Mouse (Mus musculus): ENCODE results near the gene Gm13693.
"Not testable (repeated sequence)": the region's sequence is repeated elsewhere in the genome, so short reads cannot be mapped to it uniquely, and the experiment has no call there.

Gm13693 gene

GRCm38 (mm10) chr2:83961203-83961602, at the start of gene Gm13693:
TSS of gene Gm13693 (plus strand) at chr2:83961503.
- not testable (repeated sequence) for DNase-seq (ENCODE audit: low read depth, low spot score)

DNA sequence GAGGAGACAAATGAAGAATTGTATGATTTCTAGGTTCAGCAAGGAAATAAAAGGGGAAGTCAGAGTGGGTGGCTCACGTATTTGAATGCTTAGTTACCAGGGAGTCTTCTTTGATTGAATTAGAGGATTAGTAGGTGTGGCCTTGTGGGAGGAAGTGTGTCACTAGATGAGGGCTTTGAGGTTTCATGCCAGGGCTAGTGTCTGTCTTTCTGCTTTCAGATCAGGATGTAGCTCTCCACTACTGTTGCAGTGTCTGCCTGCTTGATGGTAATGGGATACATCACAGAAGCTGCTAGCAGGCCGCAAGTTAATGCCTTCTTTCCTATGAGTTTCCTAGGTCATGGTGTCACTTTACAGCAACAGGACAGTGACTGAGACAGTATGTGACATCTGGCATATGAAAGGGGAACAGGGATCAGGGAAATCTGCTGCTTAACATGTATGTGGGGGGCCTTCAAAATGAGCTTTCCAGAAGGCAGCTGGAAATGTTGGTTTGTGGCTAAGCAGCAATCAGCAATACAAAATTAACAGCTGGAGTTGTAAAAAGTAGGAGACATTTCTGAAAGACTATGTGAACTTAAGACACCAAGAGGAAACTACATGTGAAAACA, 31.7 kb upstream of the Gm13693 start:
- no peak for DNase-seq (ENCODE audit: low read depth, low spot score)

- peak; percentile 24 for DNase-seq (ENCODE audit: low read depth, low spot score)
These were observed 20.4 kb upstream of the Gm13693 start, which contains the start of gene Zswim2 for GRCm38 (mm10) chr2:83940931-83941361. TSS of gene Zswim2 (minus strand) at chr2:83941228.

DNA sequence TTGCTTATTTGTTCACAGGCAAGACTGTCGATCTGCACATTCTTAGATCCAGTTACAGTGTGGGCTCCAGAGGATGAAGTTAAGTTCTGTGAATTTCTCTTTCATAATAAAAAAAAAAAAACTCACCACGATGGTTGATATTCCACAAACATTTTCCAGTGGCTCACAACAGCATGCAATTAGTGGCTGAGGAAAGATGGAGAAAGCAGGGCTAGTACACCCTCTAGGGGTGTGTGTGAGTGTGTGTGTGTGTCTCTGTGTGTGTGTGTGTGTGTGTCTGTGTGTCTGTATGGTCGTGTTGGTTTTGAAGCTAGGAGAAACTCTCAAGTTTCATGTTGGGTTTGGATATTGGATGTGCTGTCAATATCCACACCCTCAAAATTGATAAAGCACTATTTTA, 19.9 kb upstream of the Gm13693 start:
- no peak for DNase-seq (ENCODE audit: low read depth, low spot score)

- DNase-seq (ENCODE audit: low read depth, low spot score) = no peak
These were observed 19.5 kb upstream of the Gm13693 start for GRCm38 (mm10) chr2:83941792-83942191.

DNA sequence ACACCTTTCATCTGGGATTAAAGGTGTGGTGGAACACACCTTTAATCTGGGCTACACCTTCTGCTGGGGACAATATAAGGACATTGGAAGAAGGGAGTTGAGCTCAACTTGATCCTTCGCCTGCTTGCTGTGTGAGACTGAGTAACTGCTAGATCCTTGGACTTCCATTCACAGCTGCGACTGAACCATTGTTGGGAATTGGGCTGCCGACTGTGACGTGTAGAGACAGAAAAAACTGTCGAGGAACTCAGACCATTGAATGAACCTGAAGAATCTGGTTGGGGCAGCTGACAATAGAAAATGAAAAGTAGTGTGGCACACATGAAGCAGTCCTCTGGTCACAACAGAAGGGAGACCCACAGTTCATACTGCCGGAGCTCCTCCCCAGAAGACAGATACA, 5.9 kb upstream of the Gm13693 start, which contains the start of gene Gm13698:
TSS of gene Gm13698 (plus strand) at position 301 of the 400 bp plus-strand sequence.
- DNase-seq (ENCODE audit: low read depth, low spot score) = not testable (repeated sequence)

GRCm38 (mm10) chr2:83967013-83967412, 5.7 kb downstream of the Gm13693 start, which contains the start of gene Gm13695:
TSS of gene Gm13695 (plus strand) at chr2:83967313.
- not testable (repeated sequence) for DNase-seq (ENCODE audit: low read depth, low spot score)

- not testable (repeated sequence) for DNase-seq (ENCODE audit: low read depth, low spot score)
These were observed 11.5 kb downstream of the Gm13693 start, which contains the start of gene Gm13696 for GRCm38 (mm10) chr2:83972823-83973222. TSS of gene Gm13696 (plus strand) at chr2:83973123.

DNA sequence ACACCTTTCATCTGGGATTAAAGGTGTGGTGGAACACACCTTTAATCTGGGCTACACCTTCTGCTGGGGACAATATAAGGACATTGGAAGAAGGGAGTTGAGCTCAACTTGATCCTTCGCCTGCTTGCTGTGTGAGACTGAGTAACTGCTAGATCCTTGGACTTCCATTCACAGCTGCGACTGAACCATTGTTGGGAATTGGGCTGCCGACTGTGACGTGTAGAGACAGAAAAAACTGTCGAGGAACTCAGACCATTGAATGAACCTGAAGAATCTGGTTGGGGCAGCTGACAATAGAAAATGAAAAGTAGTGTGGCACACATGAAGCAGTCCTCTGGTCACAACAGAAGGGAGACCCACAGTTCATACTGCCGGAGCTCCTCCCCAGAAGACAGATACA, 17.3 kb downstream of the Gm13693 start, which contains the start of gene Gm13694:
TSS of gene Gm13694 (plus strand) at position 301 of the 400 bp plus-strand sequence.
- DNase-seq (ENCODE audit: low read depth, low spot score) = not testable (repeated sequence)

DNA sequence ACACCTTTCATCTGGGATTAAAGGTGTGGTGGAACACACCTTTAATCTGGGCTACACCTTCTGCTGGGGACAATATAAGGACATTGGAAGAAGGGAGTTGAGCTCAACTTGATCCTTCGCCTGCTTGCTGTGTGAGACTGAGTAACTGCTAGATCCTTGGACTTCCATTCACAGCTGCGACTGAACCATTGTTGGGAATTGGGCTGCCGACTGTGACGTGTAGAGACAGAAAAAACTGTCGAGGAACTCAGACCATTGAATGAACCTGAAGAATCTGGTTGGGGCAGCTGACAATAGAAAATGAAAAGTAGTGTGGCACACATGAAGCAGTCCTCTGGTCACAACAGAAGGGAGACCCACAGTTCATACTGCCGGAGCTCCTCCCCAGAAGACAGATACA, 23.1 kb downstream of the Gm13693 start, which contains the start of gene Gm13697:
TSS of gene Gm13697 (plus strand) at position 301 of the 400 bp plus-strand sequence.
- DNase-seq (ENCODE audit: low read depth, low spot score) = not testable (repeated sequence)

DNA sequence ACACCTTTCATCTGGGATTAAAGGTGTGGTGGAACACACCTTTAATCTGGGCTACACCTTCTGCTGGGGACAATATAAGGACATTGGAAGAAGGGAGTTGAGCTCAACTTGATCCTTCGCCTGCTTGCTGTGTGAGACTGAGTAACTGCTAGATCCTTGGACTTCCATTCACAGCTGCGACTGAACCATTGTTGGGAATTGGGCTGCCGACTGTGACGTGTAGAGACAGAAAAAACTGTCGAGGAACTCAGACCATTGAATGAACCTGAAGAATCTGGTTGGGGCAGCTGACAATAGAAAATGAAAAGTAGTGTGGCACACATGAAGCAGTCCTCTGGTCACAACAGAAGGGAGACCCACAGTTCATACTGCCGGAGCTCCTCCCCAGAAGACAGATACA, 28.9 kb downstream of the Gm13693 start, which contains the start of gene Gm13691:
TSS of gene Gm13691 (plus strand) at position 301 of the 400 bp plus-strand sequence.
- not testable (repeated sequence) for DNase-seq (ENCODE audit: low read depth, low spot score)

GRCm38 (mm10) chr2:83993639-83994255, 32.4 kb downstream of the Gm13693 start:
- not testable (repeated sequence) for DNase-seq (ENCODE audit: low read depth, low spot score)

- DNase-seq (ENCODE audit: low read depth, low spot score) = not testable (repeated sequence)
These were observed 33.2 kb downstream of the Gm13693 start for GRCm38 (mm10) chr2:83994526-83994925.

- DNase-seq (ENCODE audit: low read depth, low spot score) = no peak
These were observed 47.6 kb downstream of the Gm13693 start for GRCm38 (mm10) chr2:84008913-84009312.

DNA sequence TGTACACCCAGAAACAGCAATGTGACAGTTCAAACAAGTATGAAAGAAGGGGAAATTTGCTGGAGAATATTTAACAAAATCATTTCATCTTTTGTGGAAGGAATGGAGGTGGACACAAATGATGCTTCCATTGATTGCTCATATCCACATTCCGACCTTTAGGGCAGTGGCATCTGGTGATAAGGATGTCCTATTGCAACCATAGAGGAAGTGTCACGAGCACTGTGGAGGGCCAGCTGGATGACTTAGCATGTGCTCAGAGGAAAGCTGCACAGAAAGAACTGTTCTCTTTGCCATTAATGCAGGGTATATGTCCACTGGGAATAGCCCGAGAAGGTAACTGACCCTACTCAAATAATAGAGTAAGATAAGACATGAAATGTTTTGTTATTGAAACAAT, 48.5 kb downstream of the Gm13693 start:
- DNase-seq (ENCODE audit: low read depth, low spot score) = no peak
